Mouse (Mus musculus) left cerebral cortex, adult 6 months (tissue): ENCODE results near the gene Szt2. TPM values are rescaled to one million over a fixed set of nuclear protein-coding genes. Genes with fewer than 3 reads are reported as not detected.

Experiments used
- long read RNA-seq, 2 experiments: library from polyadenylated mRNA; unstranded; transcript quantifications; one replicate each; pipeline ENCODE4 v2.0.0; 2019 to 2020
- polyA plus RNA-seq: library from polyadenylated mRNA; unstranded; fragments of <200 nt; fragmentation: Nextera tagmentation; gene quantifications from 2 replicates; pipeline ENCODE4 v1.2.3, GENCODE M21; 2021

Gene Szt2
- polyA plus RNA-seq = 1.8 and 2.6 TPM in 2 replicates
- long read RNA-seq, experiment 1, partial matches to known transcripts = 12 of 12 reads
- long read RNA-seq, experiment 1, other reads (novel, unspliced or antisense) = 0 of 12 reads
- long read RNA-seq, experiment 2, partial matches to known transcripts = 2 of 4 reads
- long read RNA-seq, experiment 2, other reads (novel, unspliced or antisense) = 2 of 4 reads

DNA sequence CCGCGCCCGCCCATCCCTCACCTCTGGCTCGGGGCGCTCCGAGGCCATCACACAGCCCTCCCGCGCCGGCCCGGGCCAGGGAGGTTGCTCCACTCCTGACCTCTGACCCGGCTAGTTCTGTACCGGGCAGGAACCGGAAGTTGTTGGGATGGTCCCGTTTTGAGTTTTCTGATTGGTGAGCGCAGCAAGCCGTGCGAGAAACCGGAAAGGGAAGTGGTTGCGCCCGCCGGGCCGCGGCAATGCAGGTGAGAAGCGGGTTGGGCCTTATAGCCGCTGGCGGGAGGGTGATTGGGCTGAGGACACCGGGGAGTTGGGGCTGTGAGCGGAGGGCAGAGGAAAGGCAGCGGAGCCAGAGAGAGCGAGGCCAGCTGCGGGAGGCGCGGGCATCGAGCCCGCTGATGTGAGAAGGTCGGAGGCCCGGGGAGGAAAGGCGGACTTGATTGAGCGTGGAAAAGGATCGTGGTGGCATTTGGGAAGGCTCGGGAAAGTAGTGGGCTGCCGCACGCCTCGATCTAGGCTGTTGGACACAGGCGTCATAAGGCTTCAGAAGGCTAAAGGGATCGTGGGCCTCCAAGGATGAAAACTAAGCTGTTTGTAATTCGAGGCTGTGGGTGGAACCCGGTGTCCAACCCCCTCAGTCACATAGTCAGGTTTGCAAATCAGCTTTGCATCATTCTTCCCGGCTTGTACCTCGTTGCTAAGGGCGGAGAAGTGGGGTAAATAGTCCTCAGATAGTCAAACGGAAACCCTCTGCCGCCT is at the start of gene Szt2, which contains the start of gene Med8:
Gene Szt2 (minus strand): TSS at position 132 of the 759 bp plus-strand sequence.
Gene Med8 (plus strand): TSS at position 196 of the 759 bp plus-strand sequence.

DNA sequence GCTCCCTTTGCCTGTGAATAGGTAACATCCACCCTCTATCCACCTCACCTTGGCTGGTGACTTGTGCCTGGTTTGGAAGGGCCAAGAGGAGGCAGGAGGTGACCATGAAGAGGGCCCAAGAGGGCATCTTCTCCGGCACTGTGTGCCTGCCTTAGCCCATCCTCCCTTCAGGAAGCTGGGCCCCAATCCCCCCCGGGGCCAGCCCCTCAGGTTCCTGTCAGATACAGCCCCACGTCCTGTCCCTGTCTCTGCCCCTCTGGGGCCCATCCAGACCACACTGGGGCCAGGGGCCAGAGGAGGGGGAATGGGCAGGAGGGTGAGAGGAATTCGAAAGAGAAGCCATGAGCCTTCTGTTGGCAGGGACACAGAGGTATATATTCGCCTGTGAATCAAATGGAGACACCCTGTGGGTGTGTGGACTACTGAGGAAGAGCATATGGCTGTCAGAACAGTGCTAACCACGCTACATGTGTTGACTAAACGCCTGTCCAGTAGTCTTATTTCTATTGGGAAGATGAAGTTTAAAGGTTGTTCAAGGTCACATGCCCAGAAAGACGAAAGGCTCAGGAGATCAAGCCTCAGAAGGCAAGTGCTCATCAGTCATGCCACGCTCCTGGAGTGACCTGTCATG is 48.4 kb upstream of the Szt2 start, which contains the start of gene Mpl:
Gene Mpl (minus strand): TSS at position 169 of the 631 bp plus-strand sequence.

DNA sequence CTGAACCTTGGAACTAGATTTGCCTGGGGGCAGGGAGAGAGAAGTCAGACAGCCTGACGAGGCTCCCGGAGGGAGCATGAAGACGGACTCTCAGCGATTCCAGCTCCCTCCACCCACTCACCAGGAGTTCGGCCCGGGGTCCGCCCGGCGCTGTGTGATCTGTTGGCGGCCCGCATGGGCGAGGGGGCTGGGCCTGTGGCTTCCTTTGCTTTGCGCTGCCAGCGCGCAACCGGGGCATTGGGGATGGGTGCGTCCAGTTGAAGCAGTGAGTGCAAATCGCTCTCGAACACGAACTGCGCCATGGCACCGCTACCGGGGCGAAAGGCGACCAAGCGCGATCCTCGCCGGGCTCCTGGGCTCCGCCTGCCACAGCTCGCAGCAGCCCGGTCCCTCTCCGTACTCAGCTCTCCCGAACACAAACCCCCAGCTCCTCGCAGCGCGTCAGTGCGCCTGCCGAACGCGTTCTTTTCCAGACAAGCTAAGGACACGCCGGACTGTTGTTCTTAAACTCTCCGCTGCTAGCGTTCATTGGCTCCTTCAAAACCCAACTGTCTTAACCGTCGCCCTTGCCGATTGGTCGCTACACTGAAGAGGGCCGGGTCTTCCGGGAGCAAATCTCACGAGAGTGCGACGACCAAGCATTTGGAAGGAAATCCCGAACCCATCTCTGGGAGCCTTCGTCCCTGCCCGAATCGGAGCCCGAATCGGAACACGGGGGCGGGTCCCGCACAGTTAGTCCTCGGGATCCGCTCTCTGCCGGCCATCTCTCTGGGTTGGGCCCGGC is 27.9 kb upstream of the Szt2 start, which contains the start of gene Cdc20:
Gene Cdc20 (minus strand): TSS at position 533 of the 784 bp plus-strand sequence.

DNA sequence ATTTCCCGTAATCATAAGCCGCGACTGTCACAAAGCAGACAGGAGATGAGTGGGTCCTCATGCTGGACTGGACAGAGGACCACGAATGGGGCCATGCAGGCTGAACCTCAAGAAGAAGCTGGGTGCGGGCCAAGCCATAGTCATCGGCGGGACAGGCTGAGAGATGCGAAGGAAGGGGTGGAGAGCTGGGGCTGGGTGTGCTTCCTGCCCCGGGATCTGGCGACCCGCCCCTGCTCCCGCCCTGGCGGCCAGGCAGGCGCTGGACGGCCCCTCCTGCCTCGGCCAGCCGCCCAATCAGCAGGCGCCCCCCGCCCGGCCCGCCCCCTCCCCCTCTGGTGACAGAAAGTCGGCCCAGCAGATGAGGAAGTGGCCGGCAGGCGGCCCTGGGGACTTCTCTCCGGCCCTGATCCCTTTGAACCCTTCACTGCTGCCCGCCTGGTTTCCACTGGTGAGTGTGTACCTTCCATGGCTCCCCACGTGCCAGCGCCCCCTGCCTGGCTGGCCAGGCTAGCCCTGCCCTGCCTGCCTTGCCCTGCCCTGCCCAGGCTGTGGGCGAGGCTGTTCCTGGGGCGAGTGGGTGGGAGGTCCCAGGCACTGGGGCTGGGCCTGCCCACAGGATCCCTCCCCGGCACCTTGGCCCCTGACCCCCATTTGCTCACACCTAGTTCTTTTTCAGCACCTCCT is 18.8 kb upstream of the Szt2 start, which contains the start of gene Elovl1:
Gene Elovl1 (plus strand): TSS at position 326 of the 684 bp plus-strand sequence.

Other genes starting within 250 kb of the Szt2 start
- 1.7 and 1.9 TPM in 2 replicates for gene Kdm4a, start 229.2 kb downstream of the Szt2 start, polyA plus RNA-seq
- 7.5 and 12.0 TPM in 2 replicates for gene Ptprf, start 117.9 kb downstream of the Szt2 start, polyA plus RNA-seq
- 50.7 and 52.7 TPM in 2 replicates for gene Med8, start 64 bp upstream of the Szt2 start, polyA plus RNA-seq
- 20.0 and 21.3 TPM in 2 replicates for gene Elovl1, start 18.8 kb upstream of the Szt2 start, polyA plus RNA-seq
- gene Cdc20, start 28.1 kb upstream of the Szt2 start, polyA plus RNA-seq = 1.2 and 1.4 TPM in 2 replicates
- gene Mpl, start 48.2 kb upstream of the Szt2 start, polyA plus RNA-seq = 0.59 and 1.0 TPM in 2 replicates
- 2.3 and 2.5 TPM in 2 replicates for gene Tie1, start 80.8 kb upstream of the Szt2 start, polyA plus RNA-seq
- gene 2610528J11Rik, start 117.7 kb upstream of the Szt2 start, polyA plus RNA-seq = not detected in 2 replicates
- 10.0 and 17.5 TPM in 2 replicates for gene Tmem125, start 134.8 kb upstream of the Szt2 start, polyA plus RNA-seq
- gene Cfap57, start 211.5 kb upstream of the Szt2 start, polyA plus RNA-seq = 0.35 and 0.40 TPM in 2 replicates
- 38.1 and 47.7 TPM in 2 replicates for gene Ebna1bp2, start 211.5 kb upstream of the Szt2 start, polyA plus RNA-seq
- gene Olfr62, start 249.7 kb upstream of the Szt2 start, polyA plus RNA-seq = not detected in 2 replicates